8 mouse cellular contexts compared by ENCODE assay signal in the genomic region with DNA sequence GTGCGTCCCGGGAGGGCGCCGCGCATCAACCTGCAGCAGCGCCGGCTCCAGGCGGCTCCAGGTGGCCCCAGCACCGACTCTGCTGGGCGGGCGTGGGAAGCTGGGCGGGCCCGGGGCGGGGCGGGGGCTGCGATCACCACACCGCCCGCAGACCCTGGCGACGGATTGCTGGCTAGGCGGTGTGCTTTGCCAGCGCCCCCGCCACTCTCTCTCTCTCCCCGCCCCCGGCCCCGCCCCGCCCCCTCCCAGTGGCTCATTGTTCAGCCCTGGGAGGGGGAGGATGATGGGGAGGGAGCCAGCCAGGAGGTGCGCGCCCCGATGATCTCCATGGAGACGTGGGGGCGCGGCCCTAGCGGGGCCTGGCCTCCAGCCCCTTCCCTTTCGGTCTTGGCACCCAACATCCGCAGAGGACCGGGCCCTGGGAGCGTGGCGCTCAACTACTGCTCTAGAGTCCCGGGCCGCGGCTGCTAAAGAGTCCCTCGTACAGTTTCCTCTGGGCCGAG. TPM values are rescaled to one million over a fixed set of nuclear protein-coding genes. Genes with fewer than 3 reads are reported as not detected.
DNase-seq lines count a peak whose midpoint lies in the region; ATAC-seq and TF ChIP-seq lines count a peak whose summit lies in the region.

No protein-coding gene starts in this region.

- TF ChIP-seq POLR2A in ES-Bruce4 (IDR thresholded peaks at IDR 0.05; ENCODE audit: insufficient read depth, low read length) = peak; percentile 31

- ATAC-seq in heart, embryonic 15.5 days (replicated peaks; ENCODE audit: insufficient number of reproducible peaks, insufficient read depth, low FRiP score, low read depth) = peak; percentile 71
- ATAC-seq in stomach, embryonic 14.5 days (ENCODE audit: insufficient number of reproducible peaks, insufficient read depth, low FRiP score, low read depth) = peak; percentile 82
- no peak for ATAC-seq in cerebellum, adult (ENCODE audit: insufficient number of reproducible peaks, low FRiP score, low TSS enrichment)
- no peak for ATAC-seq in monocyte, adult 5-6 weeks (replicated peaks; ENCODE audit: insufficient number of reproducible peaks, low FRiP score, low TSS enrichment, poor library complexity, severe bottlenecking)

- TF ChIP-seq EP300 in ES-Bruce4 (IDR thresholded peaks at IDR 0.05; ENCODE audit: insufficient read depth, low read depth, low read length) = no peak

- TF ChIP-seq CTCF in ES-Bruce4 (IDR thresholded peaks at IDR 0.05; ENCODE audit: low read depth, low read length) = no peak

- WGBS in heart, embryonic 15.5 days = under 1% methylated on average over 36 of the region's 44 CpGs
- WGBS in stomach, embryonic 14.5 days = 1% methylated on average over 39 of the region's 44 CpGs

- H3K27ac ChIP-seq in ES-Bruce4 (ENCODE audit: insufficient read depth, low read length) = no peak overlapping the region
- H3K27ac ChIP-seq in heart, embryonic 15.5 days = peak overlapping the region; percentile 68
- H3K27ac ChIP-seq in stomach, embryonic 14.5 days (ENCODE audit: low read length) = peak overlapping the region; percentile 80

- H3K9me3 ChIP-seq in ES-Bruce4 (replicated peaks; ENCODE audit: control insufficient read depth, insufficient read depth, low read length, poor library complexity, severe bottlenecking) = no peaks in the 10 kb centered on the region
- no peaks in the 10 kb centered on the region for H3K9me3 ChIP-seq in heart, embryonic 15.5 days (replicated peaks)
- peaks cover 11% of the 10 kb centered on the region; the same call in 1 of the 2 replicates for H3K9me3 ChIP-seq in stomach, embryonic 14.5 days (ENCODE audit: control insufficient read depth, low read depth, low read length)

- H3K9ac ChIP-seq in ES-Bruce4 (ENCODE audit: low read depth, poor library complexity, severe bottlenecking) = peak overlapping the region; percentile 80
- peak overlapping the region; percentile 71 for H3K9ac ChIP-seq in heart, embryonic 15.5 days
- H3K9ac ChIP-seq in stomach, embryonic 14.5 days (replicated peaks; ENCODE audit: low read depth, low read length) = peak overlapping the region; percentile 31; the same call in 1 of the 2 replicates

- peak overlapping the region; percentile 84 for H3K4me3 ChIP-seq in ES-Bruce4 (ENCODE audit: low read depth, low read length)
- peak overlapping the region; percentile 70 for H3K4me3 ChIP-seq in heart, embryonic 15.5 days
- peak overlapping the region; percentile 57 for H3K4me3 ChIP-seq in stomach, embryonic 14.5 days (ENCODE audit: low read depth, low read length)

- no peaks in the 10 kb centered on the region for H3K27me3 ChIP-seq in ES-Bruce4 (ENCODE audit: control insufficient read depth, insufficient read depth, low read length, poor library complexity, severe bottlenecking)
- H3K27me3 ChIP-seq in heart, embryonic 15.5 days = peaks cover 35% of the 10 kb centered on the region
- H3K27me3 ChIP-seq in stomach, embryonic 14.5 days (ENCODE audit: control insufficient read depth, insufficient read depth, low read length) = peaks cover 11% of the 10 kb centered on the region; the same call in 1 of the 2 replicates

- peak; percentile 60 for DNase-seq in adrenal gland, postnatal 14 days
- peak; percentile 87 for DNase-seq in kidney, postnatal 10 days
- peak; percentile 71 to 88 for DNase-seq in lung, postnatal 4 days

- H3K36me3 ChIP-seq in ES-Bruce4 (ENCODE audit: control insufficient read depth, insufficient read depth, low read length, poor library complexity, severe bottlenecking) = no peaks in the 10 kb centered on the region
- H3K36me3 ChIP-seq in heart, embryonic 15.5 days = peaks cover 11% of the 10 kb centered on the region
- H3K36me3 ChIP-seq in stomach, embryonic 14.5 days (ENCODE audit: control insufficient read depth, insufficient read depth, low read length) = no peaks in the 10 kb centered on the region; the same call in 1 of the 2 replicates

- H3K4me2 ChIP-seq in heart, embryonic 15.5 days = peak overlapping the region; percentile 94
- H3K4me2 ChIP-seq in stomach, embryonic 14.5 days (replicated peaks; ENCODE audit: low read depth, low read length) = peak overlapping the region; percentile 76

- no peaks in the 10 kb centered on the region for H3K4me1 ChIP-seq in ES-Bruce4 (ENCODE audit: control insufficient read depth, insufficient read depth, low read length)
- H3K4me1 ChIP-seq in heart, embryonic 15.5 days (replicated peaks) = peaks cover 53% of the 10 kb centered on the region
- peaks cover 12% of the 10 kb centered on the region; the same call in 1 of the 2 replicates for H3K4me1 ChIP-seq in stomach, embryonic 14.5 days (ENCODE audit: control insufficient read depth, insufficient read depth, low read length)

RNA-seq across cellular contexts. Expression of a gene that starts 0.5 kb away (rescaled TPM):
- polyA plus RNA-seq in ES-Bruce4 (2011; ENCODE audit: insufficient read depth, insufficient read length, low read depth, missing spikeins) = 8.0 and 10.2 TPM in 2 replicates
- total RNA-seq in adrenal gland, postnatal 14 days (2021) = 4.5 and 4.6 TPM in 2 replicates
- polyA plus RNA-seq in heart, embryonic 15.5 days (2015; fragmentation: Nextera tagmentation; extraction: Ambion mirVana) = 1.1 and 2.1 TPM in 2 replicates
- polyA plus RNA-seq in stomach, embryonic 14.5 days (2014; fragmentation: Nextera tagmentation; extraction: Ambion mirVana) = 6.8 and 7.8 TPM in 2 replicates
- 0.11 to 2.1 TPM (median 0.76 TPM) in 3 replicates for total RNA-seq in monocyte, adult 5-6 weeks (2017)

RNA-seq across cellular contexts. Expression of a gene that starts 23.4 kb away (rescaled TPM):
- polyA plus RNA-seq in ES-Bruce4 (2011; ENCODE audit: insufficient read depth, insufficient read length, low read depth, missing spikeins) = 22.6 TPM in 2 replicates
- total RNA-seq in adrenal gland, postnatal 14 days (2021) = 16.1 and 17.5 TPM in 2 replicates
- 16.9 and 19.5 TPM in 2 replicates for polyA plus RNA-seq in heart, embryonic 15.5 days (2015; fragmentation: Nextera tagmentation; extraction: Ambion mirVana)
- 7.2 and 7.6 TPM in 2 replicates for polyA plus RNA-seq in stomach, embryonic 14.5 days (2014; fragmentation: Nextera tagmentation; extraction: Ambion mirVana)
- total RNA-seq in monocyte, adult 5-6 weeks (2017) = 112 to 191 TPM (median 137 TPM) in 3 replicates

Comparison
In these comparisons a context has a peak if more than half of its experiments do, and no peak if none do; other contexts are left out.
1. ATAC-seq: peak in heart, embryonic 15.5 days (single experiment) and stomach, embryonic 14.5 days (single experiment); none in cerebellum, adult (single experiment) and monocyte, adult 5-6 weeks (single experiment).
2. Peak in every context shown above with its lines, with median percentiles within 50 percentile points of each other: H3K4me3 ChIP-seq, H3K9ac ChIP-seq and DNase-seq.